Mouse (Mus musculus): ENCODE measurements at regions not wholly inside any gene's neighbourhood (a gene's known extent, or its start where the extent isn't known, plus 50 kb on each side); places are given as distances from the start of the nearest gene placed in this dataset.

DNA sequence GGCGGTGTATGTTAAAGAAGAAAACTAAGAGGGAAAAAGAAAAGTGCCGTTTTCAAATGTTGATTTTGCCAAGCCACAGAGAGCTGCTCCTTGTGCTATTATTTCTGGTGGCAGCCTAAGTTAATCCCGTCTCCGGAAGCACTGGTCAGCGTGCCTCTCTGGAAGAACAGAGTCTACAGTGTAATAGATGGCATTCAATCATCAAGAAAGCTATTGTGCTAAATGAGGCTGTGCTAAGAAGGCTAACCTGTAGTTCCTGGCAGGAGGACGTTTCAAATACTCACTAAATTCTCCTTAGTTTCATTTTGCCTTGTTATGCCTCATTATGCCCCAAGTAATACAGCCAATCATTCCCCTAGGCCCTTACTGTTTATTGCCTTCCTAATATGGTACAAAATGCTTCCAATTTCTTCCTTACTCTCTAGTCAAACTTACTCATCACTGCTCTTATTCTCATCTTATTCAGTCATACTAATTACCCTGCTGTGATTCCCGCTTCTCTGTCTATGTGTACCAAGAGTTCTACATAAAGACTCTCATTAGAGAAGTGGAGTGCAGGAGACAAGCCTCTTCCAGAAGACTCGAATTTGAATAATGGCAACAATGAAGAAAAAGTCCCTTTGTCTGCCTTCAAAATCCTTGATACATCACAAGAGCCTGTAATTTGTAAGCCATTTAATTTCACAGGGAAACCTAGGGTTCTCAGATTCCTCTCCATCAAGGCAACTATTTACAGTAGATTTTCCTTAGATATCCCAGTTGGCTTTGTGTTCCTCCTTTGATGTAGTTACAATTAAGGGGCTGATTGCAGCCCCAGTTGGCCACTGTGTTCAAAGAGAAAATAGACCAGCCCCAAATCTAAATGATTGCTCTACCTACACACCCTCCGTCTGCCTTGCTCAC lies 282.0 kb upstream of the Clec14a start:
- no peak for TF ChIP-seq CTCF (IDR thresholded peaks at IDR 0.05; ENCODE audit: borderline replicate concordance, insufficient read depth, low read length)
- no peak for TF ChIP-seq POLR2A (IDR thresholded peaks at IDR 0.05; ENCODE audit: low read depth, low read length)
